Mouse (Mus musculus) CH12.LX (cell line): ENCODE data around the gene Eif3l.

Experiments used
- CTCF ChIP-seq, 2 experiments: IDR thresholded peaks in 1 of 2; conservative IDR thresholded peaks in 1 of 2; 2 replicates each; pipeline ENCODE4 v1.5.1; 2011 to 2012; ENCODE audit warnings: low read depth in 2 of 2, low read length in 2 of 2, improper control_type of control experiment in 1 of 2, inconsistent platforms in 1 of 2, mild to moderate bottlenecking in 1 of 2, moderate library complexity in 1 of 2
- EP300 ChIP-seq: IDR thresholded peaks from 2 replicates; pipeline ENCODE4 v1.6.1; 2011; ENCODE audit warnings: low read length, improper control_type of control experiment
- IRF4 ChIP-seq: IDR thresholded peaks from 2 replicates; pipeline ENCODE4 v1.6.1; 2014; ENCODE audit warnings: low read depth, mild to moderate bottlenecking, inconsistent platforms, low read length, improper control_type of control experiment
- JUND ChIP-seq: conservative IDR thresholded peaks from 2 replicates; pipeline ENCODE4 v1.6.1; 2011; ENCODE audit warnings: low read depth, low read length, improper control_type of control experiment
- MAZ ChIP-seq: IDR thresholded peaks from 2 replicates; pipeline ENCODE4 v1.6.1; 2012; ENCODE audit warnings: low read depth, mild to moderate bottlenecking, inconsistent platforms, low read length, improper control_type of control experiment, moderate library complexity
- MEF2A ChIP-seq: IDR thresholded peaks from 2 replicates; pipeline ENCODE4 v1.6.1; 2014; ENCODE audit warnings: low read depth, mild to moderate bottlenecking, inconsistent platforms, low read length, improper control_type of control experiment, borderline replicate concordance
- USF1 ChIP-seq: IDR thresholded peaks from 2 replicates; pipeline ENCODE4 v1.6.1; 2014; ENCODE audit warnings: low read depth, mild to moderate bottlenecking, inconsistent platforms, low read length, improper control_type of control experiment

DNA sequence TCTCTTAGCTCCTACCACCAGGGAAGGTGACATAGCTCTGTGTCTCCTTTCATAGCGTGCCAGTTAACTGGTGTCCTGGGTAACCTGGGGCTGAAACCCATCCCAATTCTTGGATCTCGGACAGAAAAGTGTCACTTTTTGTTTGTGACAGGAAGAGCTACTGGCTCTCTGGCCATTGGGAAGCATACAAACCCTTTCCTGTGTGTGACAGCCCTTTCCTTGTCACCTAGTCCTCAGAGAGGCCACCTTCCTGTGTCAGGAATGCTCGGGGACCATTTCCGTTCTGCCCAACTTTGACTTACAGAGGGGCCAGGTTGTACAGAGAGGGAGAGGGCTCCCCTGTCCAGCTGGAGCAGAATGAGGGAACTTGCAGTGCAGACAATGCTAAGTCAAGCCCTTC lies 24.5 kb downstream of the Eif3l start:
- TF ChIP-seq CTCF (conservative IDR thresholded peaks at IDR 0.05 in 1 of 2, IDR thresholded peaks at IDR 0.05 in 1 of 2; ENCODE audit: low read depth in 2 of 2, low read length in 2 of 2), result no peak
- no peak for TF ChIP-seq JUND
- no peak for TF ChIP-seq MAZ
- TF ChIP-seq MEF2A, result no peak
- no peak for TF ChIP-seq IRF4
- no peak for TF ChIP-seq EP300
- TF ChIP-seq USF1, result no peak
